Mouse (Mus musculus): ENCODE measurements around the gene Abcd3.
"Not testable (repeated sequence)": the region's sequence is repeated elsewhere in the genome, so short reads cannot be mapped to it uniquely, and the experiment has no call there.

Abcd3 gene

GRCm38 (mm10) chr3:121815549-121816235 is 590 bp upstream of the Abcd3 start:
- DNase-seq: peak; percentile 11

GRCm38 (mm10) chr3:121814413-121814864 is 663 bp downstream of the Abcd3 start:
- DNase-seq: no peak

GRCm38 (mm10) chr3:121813834-121814233 is 1.3 kb downstream of the Abcd3 start:
- DNase-seq: no peak

DNA sequence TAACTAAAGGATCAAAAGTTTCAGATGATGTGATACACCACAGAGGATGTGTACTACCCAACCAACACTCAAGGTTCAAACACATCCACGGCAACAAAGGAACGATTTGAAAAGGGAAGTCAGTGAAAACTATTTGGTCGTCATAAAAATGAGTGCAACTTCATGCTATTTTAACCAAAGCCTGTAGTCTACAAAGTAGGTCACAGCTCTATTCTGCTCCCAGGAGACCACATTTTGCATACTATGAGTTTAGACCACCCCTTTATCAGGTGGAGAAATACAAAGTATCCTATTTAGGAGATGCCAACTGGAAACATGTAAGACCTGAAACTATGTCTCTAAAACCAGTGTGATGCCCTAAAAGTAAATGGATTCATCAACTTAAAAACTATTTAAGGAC is 6.9 kb downstream of the Abcd3 start:
- DNase-seq: no peak

DNA sequence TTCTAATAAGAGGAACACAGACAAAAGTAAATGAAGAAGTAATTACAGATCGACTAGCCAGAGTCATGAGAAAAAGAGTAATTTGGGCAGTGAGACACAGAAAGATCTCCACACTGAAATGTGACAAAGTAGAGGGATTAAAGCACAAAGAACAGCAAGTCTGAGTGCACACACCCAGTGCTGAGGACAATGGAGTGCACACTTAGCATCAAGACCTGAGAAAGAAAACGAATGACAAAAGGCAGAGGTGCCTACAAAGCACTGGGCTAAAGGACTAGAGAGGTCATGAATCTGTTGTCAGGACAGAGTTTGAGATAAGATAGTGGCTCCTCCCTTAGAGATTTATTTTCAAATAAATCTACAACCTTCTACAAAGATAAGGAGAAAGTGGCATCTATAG is 20.9 kb downstream of the Abcd3 start:
- no peak for DNase-seq

- no peak for DNase-seq
Observed at GRCm38 (mm10) chr3:121792246-121792645, 22.9 kb downstream of the Abcd3 start.

DNA sequence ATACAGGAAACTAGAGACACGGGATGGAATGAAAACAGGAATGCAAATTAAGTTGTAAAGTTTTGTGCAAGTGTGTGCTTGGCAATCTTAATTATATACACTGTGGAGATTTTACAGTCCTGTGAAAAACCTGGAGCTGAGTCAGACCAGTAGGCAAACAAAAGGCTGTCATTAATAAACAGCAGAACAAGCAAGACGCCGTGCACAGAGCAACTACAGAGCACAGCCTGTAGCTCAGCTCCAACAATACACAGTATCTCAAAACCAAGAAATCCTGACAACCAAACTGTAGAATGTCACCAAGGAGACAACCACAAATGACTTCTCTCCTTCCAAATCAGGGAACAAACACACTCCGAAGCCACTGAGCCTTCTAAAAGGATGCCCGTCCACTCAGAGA is 24.7 kb downstream of the Abcd3 start:
- no peak for DNase-seq

DNA sequence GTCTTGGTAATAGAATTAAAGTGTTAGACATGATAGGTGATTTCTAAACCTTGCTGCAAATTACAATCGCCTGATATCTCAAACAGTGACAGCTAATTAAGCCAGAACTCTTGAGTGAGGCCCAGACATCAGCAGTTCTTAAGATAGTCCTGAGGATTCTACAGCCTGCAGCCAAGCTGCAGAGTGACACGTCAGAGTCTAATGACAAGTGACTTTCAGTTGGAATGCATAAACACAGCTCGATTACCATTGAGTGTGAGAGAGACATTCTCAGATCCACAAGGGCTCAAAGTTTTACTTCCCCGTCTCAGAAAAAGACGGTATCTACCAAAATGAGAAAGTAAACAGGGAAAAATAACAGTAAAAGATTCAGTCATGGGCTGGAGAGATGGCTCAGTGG is 25.3 kb downstream of the Abcd3 start:
- DNase-seq: no peak

- DNase-seq: no peak
Observed at GRCm38 (mm10) chr3:121783020-121783419, 32.1 kb downstream of the Abcd3 start.

DNA sequence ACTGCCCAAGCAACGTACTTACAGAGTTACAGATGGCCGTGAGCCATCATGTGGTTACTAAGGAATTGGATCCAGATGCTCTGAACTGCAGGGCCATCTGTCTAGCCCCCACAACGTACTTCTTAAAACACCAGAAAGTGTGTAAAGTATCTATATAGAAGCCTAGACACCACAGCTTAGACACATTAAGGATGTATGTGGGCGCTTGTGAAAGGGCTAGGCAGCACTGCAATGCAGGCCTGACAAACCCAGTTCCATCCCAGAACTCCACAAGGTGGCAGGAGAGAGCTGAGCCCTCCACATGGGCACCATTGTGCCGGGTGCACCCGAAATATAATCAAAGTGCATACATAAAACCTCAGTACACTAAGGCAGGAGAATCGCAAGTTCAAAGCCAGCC is 37.2 kb downstream of the Abcd3 start:
- peak; percentile 75 for DNase-seq

DNA sequence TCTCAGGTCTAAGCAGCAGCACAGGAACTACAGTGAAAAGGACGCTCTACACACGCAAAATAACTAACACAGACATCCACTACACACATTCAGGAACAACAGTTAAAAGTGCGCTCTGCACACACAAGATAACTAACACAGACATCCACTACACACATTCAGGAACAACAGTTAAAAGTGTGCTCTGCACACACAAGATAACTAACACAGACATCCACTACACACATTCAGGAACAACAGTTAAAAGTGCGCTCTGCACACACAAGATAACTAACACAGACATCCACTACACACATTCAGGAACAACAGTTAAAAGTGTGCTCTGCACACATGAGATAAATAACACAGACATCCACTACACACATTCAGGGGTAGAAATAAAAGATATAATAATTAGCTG is 41.8 kb downstream of the Abcd3 start:
- DNase-seq: not testable (repeated sequence)

DNA sequence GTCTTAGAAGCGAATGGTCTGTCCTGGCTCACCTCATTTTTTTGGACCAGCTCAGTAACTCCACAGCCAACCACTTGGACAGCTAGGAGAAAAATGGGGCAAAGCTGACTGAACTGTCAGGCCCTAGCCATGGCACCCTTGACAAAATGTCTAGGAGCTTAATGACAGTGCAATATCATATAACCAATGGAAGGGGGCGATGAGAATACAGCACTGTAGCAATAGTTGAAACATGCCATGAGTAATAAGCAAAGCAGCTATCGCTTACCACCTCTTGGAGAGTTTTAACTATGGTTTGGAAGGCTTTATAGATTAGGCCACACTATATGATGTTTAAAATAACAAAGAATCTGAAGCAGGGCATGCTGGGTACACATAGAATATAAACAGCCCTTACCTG is 46.3 kb downstream of the Abcd3 start:
- no peak for DNase-seq

GRCm38 (mm10) chr3:121766818-121767217 is 48.3 kb downstream of the Abcd3 start:
- no peak for DNase-seq

DNA sequence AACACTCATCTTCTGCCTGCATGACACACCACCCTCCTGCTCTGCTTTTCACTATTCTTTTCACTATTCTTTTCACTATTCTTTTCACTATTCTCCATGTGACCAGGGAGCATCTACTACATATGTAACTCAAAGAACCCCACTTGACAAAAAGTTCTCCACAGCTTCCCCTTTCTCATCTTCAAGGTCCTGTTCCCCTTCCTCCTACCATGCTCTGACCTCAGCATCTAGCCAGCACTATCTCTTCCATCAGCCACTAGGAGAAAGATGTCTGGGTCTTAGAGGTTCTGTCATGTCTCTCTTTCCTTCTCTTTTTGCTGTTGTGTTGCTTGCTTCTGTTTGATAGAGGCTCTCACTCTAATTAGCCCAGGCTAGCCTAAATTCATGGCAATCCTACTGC is 49.1 kb downstream of the Abcd3 start:
- no peak for DNase-seq

GRCm38 (mm10) chr3:121762056-121762852 is 52.8 kb downstream of the Abcd3 start:
- DNase-seq: peak; percentile 54

- no peak for DNase-seq
Observed at GRCm38 (mm10) chr3:121758373-121758772, 56.7 kb downstream of the Abcd3 start.

DNA sequence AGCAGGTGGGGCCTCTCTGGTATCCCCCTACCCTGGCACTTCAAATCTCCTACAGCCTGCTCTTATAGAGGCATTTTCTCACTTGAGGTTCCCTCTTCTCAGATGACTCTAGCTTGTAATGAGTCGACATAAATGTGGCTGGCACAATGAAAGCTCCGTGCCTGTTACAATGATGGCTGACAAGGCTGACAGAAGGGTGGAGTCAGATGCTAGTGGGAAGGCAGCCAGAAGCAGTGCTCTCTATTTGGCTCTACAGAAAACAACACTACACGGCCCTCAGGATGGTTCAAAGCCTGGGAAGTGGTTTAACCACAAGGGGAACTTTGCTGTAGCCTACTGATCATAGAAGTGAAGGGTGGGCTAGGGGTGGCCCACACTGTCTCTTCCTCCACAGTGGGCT is 60.0 kb downstream of the Abcd3 start:
- no peak for DNase-seq

DNA sequence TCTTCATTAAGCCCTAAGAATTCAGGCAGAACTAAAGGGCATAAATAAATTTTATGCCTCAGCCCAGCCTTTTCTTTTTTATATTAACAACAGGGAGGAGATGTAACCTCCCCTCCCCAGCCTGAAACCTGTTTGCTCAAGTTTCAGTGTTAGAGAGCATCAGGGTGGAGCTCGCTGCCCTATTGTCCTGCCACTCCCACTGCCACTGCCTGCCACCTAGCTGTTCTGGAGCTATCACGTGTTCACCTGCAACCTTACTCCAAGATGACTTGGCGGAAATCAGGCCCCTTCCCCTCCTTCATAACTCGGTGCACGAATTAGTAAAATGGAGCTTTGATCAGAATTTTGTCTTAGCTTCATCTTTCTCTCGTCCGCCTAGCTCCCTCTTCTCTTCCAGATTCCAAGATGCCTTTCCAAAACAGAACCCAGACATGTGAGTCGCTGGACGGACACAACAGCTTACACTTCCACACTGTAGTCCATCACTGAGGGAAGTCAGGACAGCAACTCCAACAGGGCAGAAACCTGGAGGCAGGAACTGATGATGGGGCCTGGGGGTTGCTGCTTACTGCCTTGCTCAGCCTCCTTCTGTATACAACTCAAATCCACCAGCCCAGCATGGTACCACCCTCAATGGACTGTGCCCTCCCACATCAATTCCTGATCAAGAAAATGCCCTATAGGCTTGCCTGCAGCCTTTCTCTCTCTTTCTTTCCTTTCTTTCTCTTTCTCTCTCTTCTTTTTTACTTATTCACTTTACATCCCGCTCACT is 60.6 kb downstream of the Abcd3 start:
- DNase-seq: not testable (repeated sequence)

DNA sequence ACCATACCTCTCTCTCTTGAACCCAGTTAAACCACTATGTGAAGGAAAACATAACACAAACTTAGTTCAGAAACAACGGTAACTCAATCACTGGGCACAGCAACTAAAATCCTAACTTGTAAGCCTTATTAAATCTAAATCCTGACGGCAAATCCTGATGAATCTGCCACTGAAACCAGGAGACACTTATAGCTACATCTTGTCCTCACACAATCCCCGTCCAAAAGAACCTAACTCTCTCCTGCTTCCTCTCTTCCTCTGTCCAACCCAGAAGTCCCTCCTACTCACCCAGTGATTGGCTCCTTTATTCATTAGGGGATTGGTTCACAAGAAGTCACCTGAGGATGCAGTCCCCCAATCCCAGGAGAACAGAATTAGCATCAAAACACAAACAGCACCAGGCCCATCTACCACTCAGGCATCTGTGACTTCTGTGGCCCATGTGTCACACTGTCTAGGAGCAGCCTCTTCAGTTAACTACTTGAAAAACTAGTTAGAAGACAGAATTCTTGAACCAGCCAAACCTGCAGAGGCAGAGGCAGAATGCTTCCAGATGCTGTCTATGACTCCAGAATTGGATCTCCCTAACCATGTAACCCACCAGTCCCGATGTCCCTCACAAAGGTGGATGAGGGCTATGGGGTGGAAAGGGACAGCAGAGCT is 73.8 kb downstream of the Abcd3 start:
- DNase-seq: not testable (repeated sequence)

- DNase-seq: no peak
Observed at GRCm38 (mm10) chr3:121739489-121740213, 75.5 kb downstream of the Abcd3 start.

GRCm38 (mm10) chr3:121738742-121739342 is 76.3 kb downstream of the Abcd3 start:
- DNase-seq: no peak

- DNase-seq: no peak
Observed at GRCm38 (mm10) chr3:121737901-121738300, 77.2 kb downstream of the Abcd3 start.
